Mouse (Mus musculus): ENCODE data around the gene Wipf2. TPM values are rescaled to one million over a fixed set of nuclear protein-coding genes. Genes with fewer than 3 reads are reported as not detected.
"Not testable (repeated sequence)": the region's sequence is repeated elsewhere in the genome, so short reads cannot be mapped to it uniquely, and the experiment has no call there.

Wipf2 gene
- polyA plus RNA-seq, 1 experiment from 2014 or later, result 4.7 TPM

- 82% methylated on average over 2 of the region's 2 CpGs for WGBS
- H3K27ac ChIP-seq, result peak overlapping the region; percentile 89; the same call in 1 of the 2 replicates
Measured at GRCm38 (mm10) chr11:98904577-98904976, 41.1 kb downstream of the Wipf2 start.

DNA sequence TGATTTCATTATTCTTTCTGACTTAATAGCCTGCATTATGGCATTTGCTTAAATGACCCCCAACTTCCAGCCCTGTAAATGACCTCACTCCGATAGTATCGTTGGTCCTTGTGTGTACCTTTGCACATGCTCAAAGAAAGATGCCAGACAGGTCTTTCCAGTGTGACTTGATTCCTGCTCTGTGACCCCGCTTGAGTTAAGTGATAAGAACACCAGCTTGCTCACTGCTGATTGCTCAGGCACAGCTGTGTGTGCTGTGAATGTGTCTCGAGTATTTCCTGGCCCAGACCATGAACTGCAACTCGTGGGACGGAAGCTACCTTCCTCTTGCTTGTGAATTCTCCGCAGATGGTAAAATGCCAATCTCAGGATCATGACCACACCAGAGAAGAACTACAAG lies 41.6 kb downstream of the Wipf2 start:
- Histone ChIP-seq H3K27me3 (ENCODE audit: insufficient read depth, poor library complexity, severe bottlenecking) (no peaks in the 10 kb centered on the region), H3K4me1 (replicated peaks) (peaks cover 65% of the 10 kb centered on the region), H3K36me3 (peaks cover 53% of the 10 kb centered on the region), H3K9me3 (no peaks in the 10 kb centered on the region), H3K4me3 (no peak overlapping the region), H3K27ac (peak overlapping the region; percentile 18; the same call in 1 of the 2 replicates)
- WGBS, result 83% methylated on average over 7 of the region's 7 CpGs
- no peak for DNase-seq (ENCODE audit: low spot score)

More at GRCm38 (mm10) chr11:98904577-98904976, 41.1 kb downstream of the Wipf2 start:
- no peak overlapping the region for H3K4me3 ChIP-seq
- no peak for DNase-seq (ENCODE audit: low spot score)
- peaks cover 61% of the 10 kb centered on the region for H3K4me1 ChIP-seq (replicated peaks)
- H3K36me3 ChIP-seq, result peaks cover 53% of the 10 kb centered on the region
- no peaks in the 10 kb centered on the region for H3K27me3 ChIP-seq (ENCODE audit: insufficient read depth, poor library complexity, severe bottlenecking)
- no peaks in the 10 kb centered on the region for H3K9me3 ChIP-seq

- Histone ChIP-seq H3K4me1 (replicated peaks) (peaks cover 67% of the 10 kb centered on the region), H3K4me3 (no peak overlapping the region), H3K9me3 (no peaks in the 10 kb centered on the region), H3K27me3 (ENCODE audit: insufficient read depth, poor library complexity, severe bottlenecking) (no peaks in the 10 kb centered on the region), H3K36me3 (peaks cover 53% of the 10 kb centered on the region), H3K27ac (peak overlapping the region; percentile 18; the same call in 1 of the 2 replicates)
- 83% methylated on average over 4 of the region's 4 CpGs for WGBS
- DNase-seq (ENCODE audit: low spot score), result no peak
Measured at GRCm38 (mm10) chr11:98905583-98905982, 42.1 kb downstream of the Wipf2 start.

- H3K36me3 ChIP-seq, result peaks cover 53% of the 10 kb centered on the region
- WGBS, result 59% methylated on average over 5 of the region's 5 CpGs
- no peak for DNase-seq (ENCODE audit: low spot score)
- H3K27me3 ChIP-seq (ENCODE audit: insufficient read depth, poor library complexity, severe bottlenecking), result no peaks in the 10 kb centered on the region
- peaks cover 68% of the 10 kb centered on the region for H3K4me1 ChIP-seq (replicated peaks)
- peak overlapping the region; percentile 78 for H3K4me3 ChIP-seq
- peak overlapping the region; percentile 87 for H3K27ac ChIP-seq
- no peaks in the 10 kb centered on the region for H3K9me3 ChIP-seq
Measured at GRCm38 (mm10) chr11:98907063-98907436, 43.6 kb downstream of the Wipf2 start.

GRCm38 (mm10) chr11:98907437-98908173 lies 44.2 kb downstream of the Wipf2 start, which contains the start of gene Cdc6:
Gene Cdc6, plus strand, starts transcription at chr11:98907801.
- Histone ChIP-seq H3K27ac (peak within 1 kb of the TSS; percentile 87), H3K36me3 (peaks cover 59% of the 10 kb centered on the region), H3K9me3 (no peaks in the 10 kb centered on the region), H3K27me3 (ENCODE audit: insufficient read depth, poor library complexity, severe bottlenecking) (no peaks in the 10 kb centered on the region), H3K4me1 (replicated peaks) (peaks cover 62% of the 10 kb centered on the region), H3K4me3 (peak within 1 kb of the TSS; percentile 78)
- peak; percentile 98 for DNase-seq (ENCODE audit: low spot score)
- WGBS, result under 1% methylated on average over 49 of the region's 49 CpGs

DNA sequence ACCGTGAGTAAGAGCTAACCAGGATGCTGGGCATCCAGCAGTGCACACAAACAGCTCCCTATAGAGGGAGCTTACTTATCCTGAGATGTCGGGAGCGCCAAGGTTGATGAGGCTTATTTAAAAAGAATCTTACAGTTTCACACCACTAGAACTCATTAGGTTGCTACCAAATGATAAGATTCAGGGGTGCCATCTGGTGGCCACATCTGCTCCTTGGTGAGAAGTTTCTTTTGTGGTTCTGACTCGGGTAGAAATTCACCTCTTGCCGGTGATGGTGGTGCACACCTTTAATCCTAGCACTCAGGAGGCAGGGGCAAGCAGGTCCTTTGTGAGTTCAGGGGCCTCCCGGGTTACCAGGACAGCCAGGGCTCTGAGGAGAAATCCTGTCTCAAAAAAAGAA lies 46.2 kb downstream of the Wipf2 start:
- no peak for DNase-seq (ENCODE audit: low spot score)
- H3K4me3 ChIP-seq, result peak overlapping the region; percentile 78
- 54% methylated on average over 6 of the region's 6 CpGs for WGBS
- H3K4me1 ChIP-seq (replicated peaks), result peaks cover 43% of the 10 kb centered on the region
- 0 out of 2 replicates have a peak overlapping the region, but pooled peaks have one; percentile 3 for H3K27ac ChIP-seq
- no peaks in the 10 kb centered on the region for H3K9me3 ChIP-seq
- H3K36me3 ChIP-seq, result peaks cover 73% of the 10 kb centered on the region
- no peaks in the 10 kb centered on the region for H3K27me3 ChIP-seq (ENCODE audit: insufficient read depth, poor library complexity, severe bottlenecking)

DNA sequence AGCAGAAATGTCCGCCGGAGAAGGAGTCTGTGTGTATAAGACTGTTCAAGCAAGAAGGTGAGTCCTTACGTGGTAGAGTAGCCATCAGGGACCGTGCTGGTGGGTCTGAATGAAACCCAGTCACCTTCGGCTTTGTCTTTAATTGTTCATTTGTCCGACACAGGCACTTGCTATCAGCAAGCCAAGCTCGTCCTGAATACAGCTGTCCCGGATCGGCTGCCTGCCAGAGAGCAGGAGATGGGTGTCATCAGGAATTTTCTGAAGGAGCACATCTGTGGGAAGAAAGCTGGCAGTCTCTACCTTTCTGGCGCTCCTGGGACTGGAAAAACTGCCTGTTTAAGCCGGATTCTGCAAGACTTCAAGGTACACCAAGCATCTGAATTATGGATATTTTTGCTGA lies 47.0 kb downstream of the Wipf2 start:
- no peaks in the 10 kb centered on the region for H3K9me3 ChIP-seq
- no peak for DNase-seq (ENCODE audit: low spot score)
- no peak overlapping the region for H3K27ac ChIP-seq
- H3K36me3 ChIP-seq, result peaks cover 75% of the 10 kb centered on the region
- H3K4me1 ChIP-seq (replicated peaks), result peaks cover 37% of the 10 kb centered on the region
- no peaks in the 10 kb centered on the region for H3K27me3 ChIP-seq (ENCODE audit: insufficient read depth, poor library complexity, severe bottlenecking)
- 0 out of 2 replicates have a peak overlapping the region, but pooled peaks have one; percentile 20 for H3K4me3 ChIP-seq
- WGBS, result 91% methylated on average over 11 of the region's 11 CpGs

DNA sequence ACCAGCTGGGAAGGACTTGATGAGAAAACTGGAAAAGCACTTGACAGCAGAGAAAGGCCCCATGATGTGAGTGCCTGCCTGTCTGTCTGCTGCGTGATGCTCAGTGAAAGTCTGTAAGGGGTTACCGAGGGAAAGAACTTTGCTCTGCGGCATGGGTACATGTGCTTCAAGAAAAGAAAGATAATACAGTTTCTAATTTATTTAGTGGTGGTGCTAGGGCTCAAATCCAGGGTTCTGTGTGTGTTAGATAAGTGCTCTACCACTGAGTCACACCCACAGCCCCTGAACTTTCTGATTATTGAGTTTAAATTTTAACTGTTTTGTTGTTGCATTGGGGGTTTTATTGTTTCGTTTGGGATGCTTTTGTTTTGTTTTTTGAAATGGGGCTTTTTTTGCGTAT lies 48.1 kb downstream of the Wipf2 start:
- DNase-seq (ENCODE audit: low spot score), result no peak
- 90% methylated on average over 5 of the region's 5 CpGs for whole genome bisulfite sequencing
- Histone ChIP-seq H3K27me3 (ENCODE audit: insufficient read depth, poor library complexity, severe bottlenecking) (no peaks in the 10 kb centered on the region), H3K27ac (no peak overlapping the region), H3K36me3 (peaks cover 80% of the 10 kb centered on the region), H3K9me3 (no peaks in the 10 kb centered on the region), H3K4me1 (replicated peaks) (peaks cover 33% of the 10 kb centered on the region), H3K4me3 (no peak overlapping the region)

- DNase-seq (ENCODE audit: low spot score), result no peak
- Histone ChIP-seq H3K4me3 (no peak overlapping the region), H3K4me1 (replicated peaks) (peaks cover 19% of the 10 kb centered on the region), H3K36me3 (peaks cover 100% of the 10 kb centered on the region), H3K9me3 (no peaks in the 10 kb centered on the region), H3K27me3 (ENCODE audit: insufficient read depth, poor library complexity, severe bottlenecking) (no peaks in the 10 kb centered on the region), H3K27ac (no peak overlapping the region)
- WGBS, result 81% methylated on average over 11 of the region's 11 CpGs
Measured at GRCm38 (mm10) chr11:98914196-98914595, 50.8 kb downstream of the Wipf2 start.

DNA sequence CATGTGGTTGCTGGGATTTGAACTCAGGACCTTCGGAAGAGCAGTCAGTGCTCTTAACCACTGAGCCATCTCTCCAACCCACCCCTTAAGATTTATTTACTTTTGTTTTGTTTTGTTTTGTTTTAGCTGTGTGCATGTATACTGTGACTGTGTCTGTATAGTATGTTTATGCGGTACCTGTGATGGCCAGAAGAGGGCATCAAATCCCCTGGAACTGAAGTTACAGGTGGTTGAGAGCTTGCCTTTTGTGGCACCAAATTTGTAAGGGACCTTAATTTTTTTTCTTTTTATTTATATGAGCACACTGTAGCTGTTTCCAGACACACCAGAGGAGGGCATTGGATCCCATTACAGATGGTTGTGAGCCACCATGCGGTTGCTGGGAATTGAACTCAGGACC lies 52.9 kb downstream of the Wipf2 start:
- H3K36me3 ChIP-seq, result peaks cover 100% of the 10 kb centered on the region
- DNase-seq (ENCODE audit: low spot score); H3K4me3 ChIP-seq; H3K9me3 ChIP-seq; H3K27me3 ChIP-seq (ENCODE audit: insufficient read depth, poor library complexity, severe bottlenecking); H3K4me1 ChIP-seq (replicated peaks); H3K27ac ChIP-seq: not testable (repeated sequence)
- 94% methylated on average over 3 of the region's 3 CpGs for WGBS

DNA sequence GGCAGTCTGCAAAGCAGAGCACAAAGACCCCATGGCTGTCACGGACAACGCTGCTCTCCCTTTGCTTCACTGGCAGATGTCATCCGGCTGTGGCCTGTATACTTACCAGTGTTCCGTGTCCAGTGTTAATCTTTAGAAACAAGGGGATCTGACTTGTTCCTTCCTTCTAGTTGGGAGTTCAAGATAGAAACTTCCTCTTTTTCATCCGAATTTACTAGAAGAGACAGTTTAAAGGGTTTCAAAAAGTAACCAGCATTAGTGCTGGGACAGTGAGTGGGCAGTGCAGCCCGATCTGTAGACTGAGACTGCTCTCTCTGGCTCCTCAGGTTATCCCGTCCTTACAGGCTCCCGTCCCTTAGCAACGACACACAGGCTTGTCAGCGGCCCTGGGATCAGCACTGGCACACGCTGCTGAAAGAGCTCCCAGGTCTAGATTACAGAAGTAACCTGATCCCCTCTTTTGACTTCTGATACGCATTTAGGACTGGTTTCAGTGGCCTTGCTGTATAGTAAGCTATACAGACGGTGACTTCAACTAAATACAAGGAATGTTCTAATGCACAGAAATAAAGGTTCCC lies 54.1 kb downstream of the Wipf2 start:
- no peaks in the 10 kb centered on the region for H3K27me3 ChIP-seq (ENCODE audit: insufficient read depth, poor library complexity, severe bottlenecking)
- peaks cover 98% of the 10 kb centered on the region for H3K36me3 ChIP-seq
- no peaks in the 10 kb centered on the region for H3K9me3 ChIP-seq
- no peak overlapping the region for H3K4me3 ChIP-seq
- H3K27ac ChIP-seq, result no peak overlapping the region
- WGBS, result 76% methylated on average over 13 of the region's 13 CpGs
- H3K4me1 ChIP-seq (replicated peaks), result peaks cover 11% of the 10 kb centered on the region
- DNase-seq (ENCODE audit: low spot score), result no peak

DNA sequence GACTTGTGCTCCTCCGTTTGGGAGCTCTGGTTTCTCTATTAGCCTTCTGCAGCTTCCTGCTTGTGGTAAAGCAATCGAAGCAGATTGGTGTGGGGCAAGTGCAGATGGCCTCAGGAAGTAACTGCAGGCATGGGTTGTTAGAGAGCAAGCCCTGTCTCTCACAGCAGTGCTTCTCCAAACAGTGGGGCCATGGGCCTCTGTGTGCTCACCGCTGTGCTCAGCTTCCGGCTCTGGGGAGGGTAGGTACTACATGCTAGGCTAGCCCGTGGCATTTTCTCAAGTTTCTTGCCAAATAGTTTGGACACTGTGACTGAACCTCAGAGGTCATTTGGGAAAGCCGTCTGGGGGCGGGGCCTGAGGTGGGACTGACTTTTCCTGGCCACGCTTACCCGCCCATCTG lies 54.8 kb downstream of the Wipf2 start:
- Histone ChIP-seq H3K9me3 (no peaks in the 10 kb centered on the region), H3K27ac (no peak overlapping the region), H3K4me3 (no peak overlapping the region), H3K36me3 (peaks cover 95% of the 10 kb centered on the region), H3K4me1 (replicated peaks) (peaks cover 18% of the 10 kb centered on the region), H3K27me3 (ENCODE audit: insufficient read depth, poor library complexity, severe bottlenecking) (no peaks in the 10 kb centered on the region)
- no peak for DNase-seq (ENCODE audit: low spot score)
- WGBS, result 76% methylated on average over 9 of the region's 9 CpGs

GRCm38 (mm10) chr11:98919009-98919408 lies 55.6 kb downstream of the Wipf2 start:
- Histone ChIP-seq H3K27me3 (ENCODE audit: insufficient read depth, poor library complexity, severe bottlenecking) (no peaks in the 10 kb centered on the region), H3K27ac (no peak overlapping the region), H3K4me1 (replicated peaks) (peaks cover 25% of the 10 kb centered on the region), H3K4me3 (no peak overlapping the region), H3K9me3 (no peaks in the 10 kb centered on the region), H3K36me3 (peaks cover 87% of the 10 kb centered on the region)
- no peak for DNase-seq (ENCODE audit: low spot score)
- WGBS, result 95% methylated on average over 11 of the region's 11 CpGs
